ENCODE assay signal across 8 mouse cellular contexts in genomic region chrX:41910981-41911380, GRCm38 (mm10). TPM values are rescaled to one million over a fixed set of nuclear protein-coding genes. Genes with fewer than 3 reads are reported as not detected.
DNase-seq lines count a peak whose midpoint lies in the region; ATAC-seq and TF ChIP-seq lines count a peak whose summit lies in the region.

No protein-coding gene starts in this region.

- in situ Hi-C loops in Patski (cut with MboI; ENCODE audit: low pct_unique_long_range_greater_than_20kb) = no loop called here

- no peaks in the 10 kb centered on the region for H3K27me3 ChIP-seq in heart, embryonic 10.5 days (ENCODE audit: insufficient read depth, poor library complexity, severe bottlenecking)
- peaks cover 8% of the 10 kb centered on the region for H3K27me3 ChIP-seq in Patski
- H3K27me3 ChIP-seq in heart, embryonic 12.5 days (replicated peaks) = no peaks in the 10 kb centered on the region; the same call in 1 of the 2 replicates
- H3K27me3 ChIP-seq in thymus, adult 2 months (ENCODE audit: control insufficient read depth, insufficient read depth, low read length) = no peaks in the 10 kb centered on the region

- H3K4me2 ChIP-seq in heart, embryonic 12.5 days = peak overlapping the region; percentile 68

- peak overlapping the region; percentile 71 for H3K4me3 ChIP-seq in heart, embryonic 10.5 days
- H3K4me3 ChIP-seq in heart, embryonic 12.5 days = peak overlapping the region; percentile 83
- H3K4me3 ChIP-seq in thymus, adult 2 months (ENCODE audit: control insufficient read depth, insufficient read depth, low read length) = peak overlapping the region; percentile 97

- peak overlapping the region; percentile 86 for H3K9ac ChIP-seq in heart, embryonic 12.5 days

- CTCF ChIA-PET in Patski (lab: Charles Lee) = interaction anchor here (0.9 to 1.1 kb wide), 2 partner anchors 9 to 39 kb away, joined by 3 to 4 read pairs; no protein-coding TSS in a partner anchor

- TF ChIP-seq POLR2A in thymus, adult 2 months (IDR thresholded peaks at IDR 0.05; ENCODE audit: control insufficient read depth, extremely low read depth, insufficient read depth, low read length, poor library complexity) = no peak

- H3K36me3 ChIP-seq in heart, embryonic 10.5 days = no peaks in the 10 kb centered on the region
- no peaks in the 10 kb centered on the region for H3K36me3 ChIP-seq in heart, embryonic 12.5 days
- no peaks in the 10 kb centered on the region for H3K36me3 ChIP-seq in thymus, adult 2 months (ENCODE audit: control insufficient read depth, insufficient read depth, low read length)

- no peaks in the 10 kb centered on the region for H3K9me3 ChIP-seq in heart, embryonic 10.5 days
- peaks cover 8% of the 10 kb centered on the region; the same call in 1 of the 2 replicates for H3K9me3 ChIP-seq in heart, embryonic 12.5 days (replicated peaks)

- POLR2A ChIA-PET in Patski (lab: Charles Lee) = interaction anchor here (0.9 kb wide), 1 partner anchor 10 kb away, joined by 3 read pairs; no protein-coding TSS in a partner anchor

- intact Hi-C loops in heart, postnatal 25 days (cut with DNase I) = loop anchor here (10.0 kb wide), 1 partner anchor 154 kb away; no protein-coding TSS in a partner anchor

- H3K27ac ChIP-seq in heart, embryonic 10.5 days = peak overlapping the region; percentile 91
- peak overlapping the region; percentile 94 for H3K27ac ChIP-seq in heart, embryonic 12.5 days (ENCODE audit: poor library complexity, severe bottlenecking)
- H3K27ac ChIP-seq in thymus, adult 2 months (ENCODE audit: control insufficient read depth, insufficient read depth, low read length) = peak overlapping the region; percentile 25

- ATAC-seq in Patski = peak; percentile 25
- peak; percentile 27; the same call in 1 of the 2 replicates for ATAC-seq in common myeloid progenitor, adult 5-6 weeks (replicated peaks; ENCODE audit: low read depth, poor library complexity, severe bottlenecking)
- ATAC-seq in heart, embryonic 12.5 days (ENCODE audit: insufficient number of reproducible peaks, low FRiP score) = peak; percentile 55; the same call in 1 of the 2 replicates

- no peak for TF ChIP-seq CTCF in Patski (IDR thresholded peaks at IDR 0.05)
- no peak for TF ChIP-seq CTCF in thymus, adult 2 months (IDR thresholded peaks at IDR 0.05; ENCODE audit: borderline replicate concordance, control insufficient read depth, extremely low read depth, insufficient read depth, low read length, poor library complexity)

- 15% methylated on average over 24 of the region's 24 CpGs for WGBS in heart, embryonic 10.5 days
- 13% methylated on average over 24 of the region's 24 CpGs for WGBS in heart, embryonic 12.5 days
- WGBS in thymus, adult 2 months = under 1% methylated on average over 24 of the region's 24 CpGs

- H3K4me1 ChIP-seq in heart, embryonic 10.5 days = no peaks in the 10 kb centered on the region
- H3K4me1 ChIP-seq in heart, embryonic 12.5 days (replicated peaks) = peaks cover 10% of the 10 kb centered on the region; the same call in 1 of the 2 replicates
- peaks cover 2% of the 10 kb centered on the region; the same call in 1 of the 2 replicates for H3K4me1 ChIP-seq in thymus, adult 2 months (replicated peaks; ENCODE audit: control insufficient read depth, insufficient read depth, low read length)

- DNase-seq in heart, embryonic 10.5 days (ENCODE audit: low spot score) = no peak
- no peak for DNase-seq in heart, postnatal 25 days (ENCODE audit: low spot score)
- DNase-seq in Patski (ENCODE audit: low read depth, low spot score) = no peak
- DNase-seq in kidney, postnatal 10 days = peak; percentile 22
- peak; percentile 15 for DNase-seq in mesoderm, embryonic 11.5 days (ENCODE audit: low read depth, low spot score)
- peak; percentile 11 for DNase-seq in thymus, adult 2 months

RNA-seq across cellular contexts. Expression of gene Thoc2, which starts 9.5 kb away (rescaled TPM):
- polyA plus RNA-seq in heart, embryonic 10.5 days (2016; fragmentation: Nextera tagmentation; extraction: Ambion mirVana) = 60.2 and 61.4 TPM in 2 replicates
- 10 to 100 TPM; 24.5 to 27.4 TPM for total RNA-seq in heart, postnatal 25 days (2021)
- polyA plus RNA-seq in Patski (2021) = 47.4 TPM
- total RNA-seq in common myeloid progenitor, adult 5-6 weeks (2017) = 126 and 168 TPM in 2 replicates
- 69.0 TPM in 2 replicates for polyA plus RNA-seq in heart, embryonic 12.5 days (2016; fragmentation: Nextera tagmentation; extraction: Ambion mirVana)
- 17.0 and 17.6 TPM in 2 replicates for polyA plus RNA-seq in thymus, adult 2 months (2012; rRNA removed)

Comparison
In these comparisons a context has a peak if more than half of its experiments do, and no peak if none do; other contexts are left out.
1. DNase-seq: peak in kidney, postnatal 10 days (single experiment), mesoderm, embryonic 11.5 days (single experiment) and thymus, adult 2 months (single experiment); none in heart, embryonic 10.5 days (single experiment), heart, postnatal 25 days (single experiment) and Patski (single experiment).
2. H3K27ac ChIP-seq: peak in every context shown above with its lines; median percentile 94 in heart, embryonic 12.5 days; 91 in heart, embryonic 10.5 days; 25 in thymus, adult 2 months.
3. Peak in every context shown above with its lines, with median percentiles within 50 percentile points of each other: H3K4me3 ChIP-seq and ATAC-seq.